Mouse (Mus musculus) heart, embryonic 11.5 days (tissue): ENCODE measurements around the gene Dnmt1. TPM values are rescaled to one million over a fixed set of nuclear protein-coding genes. Genes with fewer than 3 reads are reported as not detected.

ENCODE experiments used
- ATAC-seq: fragments of 200-750 bp; cut with Nextera tagmentation; replicated peaks from 2 replicates; pipeline ENCODE4 v1.8.0; 2017; ENCODE audit warnings: moderate library complexity; ENCODE audit not compliant: insufficient number of reproducible peaks, low FRiP score, low TSS enrichment
- H3K27ac ChIP-seq: fragments of 300-500 bp; sonication (generic); 2 replicates; pipeline ENCODE4 v1.5.1; 2014; ENCODE audit warnings: mild to moderate bottlenecking, low read depth, low read length
- H3K27me3 ChIP-seq: fragments of 300-500 bp; sonication (generic); 2 replicates; pipeline ENCODE4 v1.6.1; 2014; ENCODE audit warnings: mild to moderate bottlenecking, low read length, mixed read lengths; ENCODE audit not compliant: control insufficient read depth, insufficient read depth
- H3K36me3 ChIP-seq: fragments of 300-500 bp; sonication (generic); 2 replicates; pipeline ENCODE4 v1.6.1; 2014; ENCODE audit warnings: mild to moderate bottlenecking, low read length, moderate library complexity, mixed read lengths; ENCODE audit not compliant: control insufficient read depth, insufficient read depth
- H3K4me1 ChIP-seq: fragments of 300-500 bp; sonication (generic); 2 replicates; pipeline ENCODE4 v1.6.1; 2014; ENCODE audit warnings: low read length; ENCODE audit not compliant: control insufficient read depth, insufficient read depth
- H3K4me2 ChIP-seq: fragments of 300-500 bp; sonication (generic); 2 replicates; pipeline ENCODE4 v1.6.1; 2014; ENCODE audit warnings: mild to moderate bottlenecking, moderate library complexity
- H3K4me3 ChIP-seq: fragments of 300-500 bp; sonication (generic); 2 replicates; pipeline ENCODE4 v1.5.1; 2014; ENCODE audit warnings: low read depth, low read length
- H3K9ac ChIP-seq: fragments of 300-500 bp; sonication (generic); 2 replicates; pipeline ENCODE4 v1.6.1; 2014; ENCODE audit warnings: mild to moderate bottlenecking, low read depth, low read length, moderate library complexity
- H3K9me3 ChIP-seq: fragments of 300-500 bp; sonication (generic); replicated peaks from 2 replicates; pipeline ENCODE4 v1.6.1; 2016; ENCODE audit warnings: low read length; ENCODE audit not compliant: control insufficient read depth
- WGBS: fragments of 180-500 bp; shearing (Covaris S2); extraction: QIAGEN DNeasy Blood & Tissue Kit; methylation state at CpG from one replicate; pipeline ENCODE4 v1.1.7; 2014; ENCODE audit not compliant: insufficient replicate concordance; 5-methylcytosine and 5-hydroxymethylcytosine counted together
- polyA plus RNA-seq: library from polyadenylated mRNA; unstranded; fragments of >200 nt; fragmentation: Nextera tagmentation; extraction: Ambion mirVana; gene quantifications from 2 replicates; pipeline ENCODE4 v1.2.1, GENCODE M21; 2014

The Dnmt1 gene
- polyA plus RNA-seq, 1 experiment from 2014 or later = 59.3 TPM

GRCm38 (mm10) chr9:20997065-20997464, 37.4 kb upstream of the Dnmt1 start:
- WGBS = 83% methylated on average over 8 of the region's 8 CpGs
- H3K27ac ChIP-seq = no peak overlapping the region

GRCm38 (mm10) chr9:20995069-20995468, 35.4 kb upstream of the Dnmt1 start:
- H3K27ac ChIP-seq = no peak overlapping the region
- ATAC-seq = no peak
- 63% methylated on average over 3 of the region's 3 CpGs for WGBS
- no peak overlapping the region for H3K9ac ChIP-seq
- H3K4me3 ChIP-seq = no peak overlapping the region
- H3K27me3 ChIP-seq = no peaks in the 10 kb centered on the region
- peaks cover 6% of the 10 kb centered on the region; the same call in 1 of the 2 replicates for H3K4me1 ChIP-seq
- no peak overlapping the region for H3K4me2 ChIP-seq
- H3K9me3 ChIP-seq = no peaks in the 10 kb centered on the region
- H3K36me3 ChIP-seq = no peaks in the 10 kb centered on the region

More at GRCm38 (mm10) chr9:20997065-20997464, 37.4 kb upstream of the Dnmt1 start:
- H3K27me3 ChIP-seq = no peaks in the 10 kb centered on the region
- no peak overlapping the region for H3K9ac ChIP-seq
- no peak for ATAC-seq
- H3K4me1 ChIP-seq = no peaks in the 10 kb centered on the region
- H3K4me3 ChIP-seq = no peak overlapping the region
- H3K9me3 ChIP-seq = no peaks in the 10 kb centered on the region
- H3K4me2 ChIP-seq = no peak overlapping the region
- no peaks in the 10 kb centered on the region for H3K36me3 ChIP-seq

- no peaks in the 10 kb centered on the region; the same call in 1 of the 2 replicates for H3K27me3 ChIP-seq
- no peak overlapping the region for H3K27ac ChIP-seq
- WGBS = 55% methylated on average over 5 of the region's 5 CpGs
- no peak overlapping the region for H3K9ac ChIP-seq
- H3K4me2 ChIP-seq = no peak overlapping the region
- no peaks in the 10 kb centered on the region for H3K9me3 ChIP-seq
- no peak overlapping the region for H3K4me3 ChIP-seq
- no peak for ATAC-seq
- peaks cover 6% of the 10 kb centered on the region; the same call in 1 of the 2 replicates for H3K4me1 ChIP-seq
- H3K36me3 ChIP-seq = no peaks in the 10 kb centered on the region
These were observed 33.6 kb upstream of the Dnmt1 start for GRCm38 (mm10) chr9:20993165-20993898.

- Histone ChIP-seq H3K4me3 (no peak overlapping the region), H3K27ac (no peak overlapping the region), H3K27me3 (peaks cover 3% of the 10 kb centered on the region; the same call in 1 of the 2 replicates), H3K9me3 (no peaks in the 10 kb centered on the region), H3K4me1 (peaks cover 6% of the 10 kb centered on the region; the same call in 1 of the 2 replicates), H3K36me3 (no peaks in the 10 kb centered on the region), H3K4me2 (no peak overlapping the region), H3K9ac (no peak overlapping the region)
- no peak for ATAC-seq
- 79% methylated on average over 4 of the region's 4 CpGs for WGBS
These were observed 31.9 kb upstream of the Dnmt1 start for GRCm38 (mm10) chr9:20991587-20991986.

GRCm38 (mm10) chr9:20990861-20991260, 31.2 kb upstream of the Dnmt1 start:
- 6% methylated on average over 10 of the region's 10 CpGs for WGBS
- peaks cover 6% of the 10 kb centered on the region; the same call in 1 of the 2 replicates for H3K4me1 ChIP-seq
- peak overlapping the region; percentile 55 for H3K4me2 ChIP-seq
- H3K9me3 ChIP-seq = no peaks in the 10 kb centered on the region
- H3K27me3 ChIP-seq = peaks cover 3% of the 10 kb centered on the region; the same call in 1 of the 2 replicates
- H3K36me3 ChIP-seq = no peaks in the 10 kb centered on the region
- peak overlapping the region; percentile 19; the same call in 1 of the 2 replicates for H3K4me3 ChIP-seq
- H3K9ac ChIP-seq = 0 out of 2 replicates have a peak overlapping the region, but pooled peaks have one; percentile 34
- no peak for ATAC-seq
- no peak overlapping the region for H3K27ac ChIP-seq

- peaks cover 6% of the 10 kb centered on the region; the same call in 1 of the 2 replicates for H3K4me1 ChIP-seq
- H3K9me3 ChIP-seq = no peaks in the 10 kb centered on the region
- H3K4me3 ChIP-seq = no peak overlapping the region
- H3K4me2 ChIP-seq = no peak overlapping the region
- no peak overlapping the region for H3K27ac ChIP-seq
- peaks cover 3% of the 10 kb centered on the region; the same call in 1 of the 2 replicates for H3K27me3 ChIP-seq
- no peak overlapping the region for H3K9ac ChIP-seq
- no peak for ATAC-seq
- H3K36me3 ChIP-seq = no peaks in the 10 kb centered on the region
- 15% methylated on average over 7 of the region's 7 CpGs for WGBS
These were observed 28.3 kb upstream of the Dnmt1 start for GRCm38 (mm10) chr9:20987953-20988352.

GRCm38 (mm10) chr9:20986952-20987686, 27.4 kb upstream of the Dnmt1 start:
- ATAC-seq = no peak

GRCm38 (mm10) chr9:20983169-20983568, 23.5 kb upstream of the Dnmt1 start:
- no peaks in the 10 kb centered on the region for H3K9me3 ChIP-seq
- 41% methylated on average over 5 of the region's 5 CpGs for WGBS
- ATAC-seq = no peak
- H3K27me3 ChIP-seq = peaks cover 3% of the 10 kb centered on the region; the same call in 1 of the 2 replicates
- H3K4me1 ChIP-seq = 0 out of 2 replicates have a peak, but pooled peaks cover 2% of the 10 kb centered on the region
- H3K4me3 ChIP-seq = no peak overlapping the region
- no peak overlapping the region for H3K27ac ChIP-seq
- H3K36me3 ChIP-seq = no peaks in the 10 kb centered on the region
- no peak overlapping the region for H3K4me2 ChIP-seq
- H3K9ac ChIP-seq = no peak overlapping the region

More at GRCm38 (mm10) chr9:20986952-20987686, 27.4 kb upstream of the Dnmt1 start:
- WGBS = 58% methylated on average over 15 of the region's 15 CpGs
- Histone ChIP-seq H3K27me3 (peaks cover 3% of the 10 kb centered on the region; the same call in 1 of the 2 replicates), H3K4me2 (no peak overlapping the region), H3K9ac (no peak overlapping the region), H3K4me1 (peaks cover 6% of the 10 kb centered on the region; the same call in 1 of the 2 replicates), H3K36me3 (no peaks in the 10 kb centered on the region), H3K9me3 (no peaks in the 10 kb centered on the region), H3K4me3 (no peak overlapping the region), H3K27ac (no peak overlapping the region)
